Mouse (Mus musculus): ENCODE measurements around the gene Fer1l5. TPM values are rescaled to one million over a fixed set of nuclear protein-coding genes. Genes with fewer than 3 reads are reported as not detected.

The Fer1l5 gene
- polyA plus RNA-seq (2012; rRNA removed) (0.02 and 0.03 TPM in 2 replicates), polyA plus RNA-seq (2014; fragmentation: Nextera tagmentation; extraction: Ambion mirVana) (0.13 and 0.15 TPM in 2 replicates)

DNA sequence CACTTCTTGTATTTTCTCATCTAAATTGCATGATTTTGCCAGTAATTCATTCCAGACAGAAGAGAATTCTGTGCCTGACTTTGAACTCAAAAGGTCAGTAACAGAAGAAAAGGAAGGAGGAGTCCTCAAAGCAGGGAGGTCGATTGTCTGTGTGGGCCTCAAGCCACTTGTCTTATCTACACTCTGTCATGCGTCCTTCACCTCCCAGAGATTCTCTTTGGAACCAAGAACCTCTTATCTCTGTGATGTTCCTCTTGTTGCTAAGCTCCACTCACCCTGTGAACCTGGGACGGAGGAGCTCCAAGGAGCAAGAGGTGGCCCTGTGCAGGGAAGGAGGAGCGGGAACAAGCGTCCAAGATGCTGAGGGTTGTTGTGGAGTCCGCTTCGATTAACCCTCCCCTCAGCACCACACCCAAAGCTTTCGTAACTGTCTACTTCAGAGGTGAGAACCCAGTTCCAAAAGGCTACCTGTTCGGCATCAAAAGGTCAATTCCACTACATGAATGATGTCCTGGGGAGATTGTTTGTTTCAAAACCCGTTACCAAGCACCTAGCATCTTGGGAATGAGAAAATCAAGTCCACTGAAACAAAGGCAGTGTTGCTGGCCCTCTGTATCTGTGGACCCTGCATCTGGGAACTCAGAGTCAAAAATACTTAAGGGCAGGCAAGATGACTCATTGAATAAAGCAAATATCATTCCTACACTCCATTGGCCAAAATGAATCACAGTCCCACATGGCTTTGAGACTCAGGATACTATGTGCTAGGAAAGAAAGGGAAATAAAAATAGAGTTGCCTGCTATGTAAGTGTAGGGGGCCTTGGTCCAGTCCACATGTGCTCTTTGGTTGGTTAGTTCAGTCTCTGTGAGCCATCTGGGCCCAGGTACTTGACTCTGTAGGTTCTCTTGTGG lies at the start of gene Fer1l5:
Gene Fer1l5, plus strand, starts transcription at position 358 of the 912 bp plus-strand sequence.
- H3K4me2 ChIP-seq (ENCODE audit: low read depth), result no peak within 1 kb of the TSS
- WGBS (ENCODE audit: insufficient replicate concordance), result 41% methylated on average over 10 of the region's 10 CpGs
- H3K4me1 ChIP-seq (replicated peaks; ENCODE audit: control insufficient read depth in 2 of 2, insufficient read depth in 2 of 2, low read length in 1 of 2), result peaks cover 13 to 20% of the 10 kb centered on the region in 2 experiments
- H3K27me3 ChIP-seq (ENCODE audit: control insufficient read depth, insufficient read depth, low read length), result no peaks in the 10 kb centered on the region; the same call in 1 of the 2 replicates
- no peak within 1 kb of the TSS for H3K27ac ChIP-seq
- DNase-seq (ENCODE audit: low read depth in 3 of 3, low spot score in 3 of 3), result peak in 1 of 3 experiments; percentile 23
- H3K36me3 ChIP-seq (replicated peaks; ENCODE audit: control insufficient read depth, insufficient read depth, low read depth), result peaks cover 4% of the 10 kb centered on the region
- H3K4me3 ChIP-seq (ENCODE audit: insufficient read depth in 1 of 2, low read depth in 2 of 2, low read length in 2 of 2), result no peak within 1 kb of the TSS
- ATAC-seq (ENCODE audit: insufficient read depth), result peak; percentile 16; the same call in 1 of the 2 replicates
- H3K9ac ChIP-seq (replicated peaks), result no peak within 1 kb of the TSS
- H3K9me3 ChIP-seq (ENCODE audit: control insufficient read depth, low read length), result no peaks in the 10 kb centered on the region
- TF ChIP-seq CTCF (IDR thresholded peaks at IDR 0.05; ENCODE audit: low read depth), result no peak
- TF ChIP-seq EP300 (IDR thresholded peaks at IDR 0.05; ENCODE audit: low read depth), result no peak

GRCm38 (mm10) chr1:36323076-36323475 lies 49.0 kb upstream of the Fer1l5 start:
- Histone ChIP-seq H3K9me3 (ENCODE audit: control insufficient read depth, low read length) (no peaks in the 10 kb centered on the region), H3K9ac (replicated peaks) (no peak overlapping the region), H3K4me3 (ENCODE audit: insufficient read depth in 1 of 2, low read depth in 2 of 2, low read length in 2 of 2) (no peak overlapping the region), H3K27me3 (ENCODE audit: control insufficient read depth, insufficient read depth, low read length) (no peaks in the 10 kb centered on the region), H3K27ac (no peak overlapping the region), H3K4me1 (replicated peaks; ENCODE audit: control insufficient read depth in 2 of 2, insufficient read depth in 2 of 2, low read length in 1 of 2) (no peaks in the 10 kb centered on the region), H3K36me3 (replicated peaks; ENCODE audit: control insufficient read depth, insufficient read depth, low read depth) (no peaks in the 10 kb centered on the region), H3K4me2 (ENCODE audit: low read depth) (no peak overlapping the region)
- no peak for TF ChIP-seq EP300 (IDR thresholded peaks at IDR 0.05; ENCODE audit: low read depth)
- TF ChIP-seq CTCF (IDR thresholded peaks at IDR 0.05; ENCODE audit: low read depth), result no peak
- no peak for DNase-seq (ENCODE audit: low read depth in 3 of 3, low spot score in 3 of 3)
- WGBS (ENCODE audit: insufficient replicate concordance), result 60% methylated on average over 9 of the region's 9 CpGs
- no peak for ATAC-seq (ENCODE audit: insufficient read depth)

DNA sequence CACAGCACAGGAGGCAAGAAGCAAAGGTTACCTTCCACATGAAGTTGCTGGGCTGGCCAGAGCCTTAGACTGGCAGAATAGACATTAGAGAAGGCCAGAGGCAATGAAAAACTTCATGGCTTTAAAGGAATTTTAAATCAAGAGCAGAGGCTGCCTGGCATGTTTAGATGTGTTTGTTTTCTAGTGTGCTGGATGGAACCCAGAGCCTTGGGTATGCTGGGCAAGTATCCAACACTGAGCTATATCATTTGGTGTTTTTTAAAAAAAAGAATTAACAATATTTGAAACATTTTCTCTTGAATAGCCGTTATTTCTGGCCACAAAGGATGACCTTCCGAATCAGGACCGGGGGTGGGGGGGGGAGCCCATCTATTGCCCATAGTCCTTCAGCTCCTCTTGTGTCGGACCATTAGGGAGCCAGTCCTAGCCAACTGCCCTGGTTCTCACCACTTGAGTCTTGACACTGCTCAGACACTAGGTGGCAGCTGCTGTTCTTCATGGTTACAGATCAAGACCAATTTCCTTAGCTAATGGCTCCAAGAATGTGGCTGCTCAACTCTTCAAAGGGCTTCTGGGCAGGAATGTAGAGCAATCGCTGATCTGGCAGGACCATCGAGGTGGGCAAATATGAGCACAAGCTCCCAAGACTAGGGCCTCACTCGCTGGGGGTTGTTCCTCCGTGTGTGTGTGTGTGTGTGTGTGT lies 48.2 kb upstream of the Fer1l5 start:
- TF ChIP-seq EP300 (IDR thresholded peaks at IDR 0.05; ENCODE audit: low read depth) (no peak), CTCF (IDR thresholded peaks at IDR 0.05; ENCODE audit: low read depth) (peak; percentile 68)
- WGBS (ENCODE audit: insufficient replicate concordance), result 38% methylated on average over 8 of the region's 8 CpGs
- no peak overlapping the region for H3K9ac ChIP-seq (replicated peaks)
- H3K4me2 ChIP-seq (ENCODE audit: low read depth), result no peak overlapping the region
- no peaks in the 10 kb centered on the region for H3K27me3 ChIP-seq (ENCODE audit: control insufficient read depth, insufficient read depth, low read length)
- H3K4me1 ChIP-seq (replicated peaks; ENCODE audit: control insufficient read depth in 2 of 2, insufficient read depth in 2 of 2, low read length in 1 of 2), result no peaks in the 10 kb centered on the region
- H3K4me3 ChIP-seq (ENCODE audit: insufficient read depth in 1 of 2, low read depth in 2 of 2, low read length in 2 of 2), result no peak overlapping the region
- no peaks in the 10 kb centered on the region for H3K36me3 ChIP-seq (replicated peaks; ENCODE audit: control insufficient read depth, insufficient read depth, low read depth)
- no peaks in the 10 kb centered on the region for H3K9me3 ChIP-seq (ENCODE audit: control insufficient read depth, low read length)
- DNase-seq (ENCODE audit: low read depth in 3 of 3, low spot score in 3 of 3) (peak in 1 of 3 experiments; percentile 24), ATAC-seq (ENCODE audit: insufficient read depth) (no peak)
- no peak overlapping the region for H3K27ac ChIP-seq

- no peak for ATAC-seq (ENCODE audit: insufficient read depth)
- no peak for DNase-seq (ENCODE audit: low read depth in 3 of 3, low spot score in 3 of 3)
- H3K27ac ChIP-seq, result no peak overlapping the region
- H3K4me1 ChIP-seq (replicated peaks; ENCODE audit: control insufficient read depth in 2 of 2, insufficient read depth in 2 of 2, low read length in 1 of 2), result no peaks in the 10 kb centered on the region
- TF ChIP-seq CTCF (IDR thresholded peaks at IDR 0.05; ENCODE audit: low read depth), result no peak
- TF ChIP-seq EP300 (IDR thresholded peaks at IDR 0.05; ENCODE audit: low read depth), result no peak
- H3K9ac ChIP-seq (replicated peaks), result no peak overlapping the region; the same call in 1 of the 2 replicates
- H3K36me3 ChIP-seq (replicated peaks; ENCODE audit: control insufficient read depth, insufficient read depth, low read depth), result no peaks in the 10 kb centered on the region
- no peak overlapping the region for H3K4me2 ChIP-seq (ENCODE audit: low read depth)
- no peak overlapping the region for H3K4me3 ChIP-seq (ENCODE audit: insufficient read depth in 1 of 2, low read depth in 2 of 2, low read length in 2 of 2)
- WGBS (ENCODE audit: insufficient replicate concordance), result 68% methylated on average over 2 of the region's 2 CpGs
- H3K27me3 ChIP-seq (ENCODE audit: control insufficient read depth, insufficient read depth, low read length), result no peaks in the 10 kb centered on the region
- H3K9me3 ChIP-seq (ENCODE audit: control insufficient read depth, low read length), result no peaks in the 10 kb centered on the region
Measured at GRCm38 (mm10) chr1:36325900-36326321, 46.2 kb upstream of the Fer1l5 start.

DNA sequence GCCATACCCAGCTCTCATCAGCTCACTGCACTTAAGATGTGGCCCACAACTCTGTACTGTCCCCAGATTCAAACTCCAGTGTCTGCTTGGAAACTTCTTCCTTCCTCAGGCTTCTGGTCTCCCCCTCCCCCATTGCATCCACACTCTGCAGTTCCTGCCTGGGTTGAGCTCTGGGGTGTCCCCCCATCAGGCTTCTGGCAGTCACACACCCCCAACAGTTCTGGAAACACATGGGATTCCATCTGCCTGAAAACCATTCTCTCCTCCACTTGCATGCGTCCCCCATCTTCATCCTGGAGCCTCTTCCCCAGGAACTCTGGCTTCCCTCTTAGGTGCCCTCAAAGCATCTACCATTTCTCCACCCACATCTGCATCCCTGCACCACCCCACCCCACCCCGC lies 45.3 kb upstream of the Fer1l5 start:
- Histone ChIP-seq H3K36me3 (replicated peaks; ENCODE audit: control insufficient read depth, insufficient read depth, low read depth) (no peaks in the 10 kb centered on the region), H3K4me3 (ENCODE audit: insufficient read depth in 1 of 2, low read depth in 2 of 2, low read length in 2 of 2) (no peak overlapping the region), H3K27me3 (ENCODE audit: control insufficient read depth, insufficient read depth, low read length) (no peaks in the 10 kb centered on the region), H3K9me3 (ENCODE audit: control insufficient read depth, low read length) (no peaks in the 10 kb centered on the region), H3K27ac (no peak overlapping the region), H3K4me2 (ENCODE audit: low read depth) (no peak overlapping the region), H3K4me1 (replicated peaks; ENCODE audit: control insufficient read depth in 2 of 2, insufficient read depth in 2 of 2, low read length in 1 of 2) (no peaks in the 10 kb centered on the region), H3K9ac (replicated peaks) (no peak overlapping the region)
- DNase-seq (ENCODE audit: low read depth in 3 of 3, low spot score in 3 of 3) (no peak), ATAC-seq (ENCODE audit: insufficient read depth) (no peak)
- 59% methylated on average over 2 of the region's 2 CpGs for WGBS (ENCODE audit: insufficient replicate concordance)
- no peak for TF ChIP-seq EP300 (IDR thresholded peaks at IDR 0.05; ENCODE audit: low read depth)
- TF ChIP-seq CTCF (IDR thresholded peaks at IDR 0.05; ENCODE audit: low read depth), result no peak

Data from liver, embryonic 14.5 days (tissue).